Mouse (Mus musculus) forebrain, embryonic 14.5 days (tissue): ENCODE measurements around the gene Eid3. TPM values are rescaled to one million over a fixed set of nuclear protein-coding genes. Genes with fewer than 3 reads are reported as not detected.

Experiments used
- ATAC-seq: fragments of 200-750 bp; cut with Nextera tagmentation; 2 replicates; pipeline ENCODE4 v1.8.0; 2017; ENCODE audit warnings: mild to moderate bottlenecking, moderate library complexity
- DNase-seq: peaks from one replicate; pipeline ENCODE4 v3.0.0-alpha.2; 2015; ENCODE audit warnings: low spot score
- H3K27ac ChIP-seq: fragments of 300-500 bp; sonication (generic); 2 replicates; pipeline ENCODE4 v1.5.1; 2014; ENCODE audit warnings: low read depth, mild to moderate bottlenecking, control low read depth, low read length, moderate library complexity
- H3K27me3 ChIP-seq: fragments of 300-500 bp; sonication (generic); replicated peaks from 2 replicates; pipeline ENCODE4 v1.6.1; 2014; ENCODE audit warnings: low read length, control low read depth, mixed read lengths; ENCODE audit not compliant: control insufficient read depth, insufficient read depth
- H3K36me3 ChIP-seq: fragments of 300-500 bp; sonication (generic); 2 replicates; pipeline ENCODE4 v1.6.1; 2014; ENCODE audit warnings: low read length, control low read depth; ENCODE audit not compliant: control insufficient read depth, insufficient read depth
- H3K4me1 ChIP-seq: fragments of 300-500 bp; sonication (generic); 2 replicates; pipeline ENCODE4 v1.6.1; 2014; ENCODE audit warnings: antibody characterized with exemption, low read length, control low read depth; ENCODE audit not compliant: control insufficient read depth, insufficient read depth
- H3K4me2 ChIP-seq: fragments of 300-500 bp; sonication (generic); 2 replicates; pipeline ENCODE4 v1.6.1; 2014; ENCODE audit warnings: mild to moderate bottlenecking, control low read depth, low read length
- H3K4me3 ChIP-seq: fragments of 300-500 bp; sonication (generic); 2 replicates; pipeline ENCODE4 v1.5.1; 2014; ENCODE audit warnings: low read depth, low read length, control low read depth
- H3K9ac ChIP-seq: fragments of 300-500 bp; sonication (generic); 2 replicates; pipeline ENCODE4 v1.6.1; 2014; ENCODE audit warnings: mild to moderate bottlenecking, low read length, control low read depth, moderate library complexity
- H3K9me3 ChIP-seq: fragments of 300-500 bp; sonication (generic); replicated peaks from 2 replicates; pipeline ENCODE4 v1.6.1; 2016; ENCODE audit warnings: low read length, control low read depth, mixed read lengths; ENCODE audit not compliant: control insufficient read depth
- WGBS: fragments of 180-500 bp; shearing (Covaris S2); extraction: QIAGEN DNeasy Blood & Tissue Kit; methylation state at CpG from one replicate; pipeline ENCODE4 v1.1.7; 2014; 5-methylcytosine and 5-hydroxymethylcytosine counted together
- polyA plus RNA-seq: library from polyadenylated mRNA; unstranded; fragments of >200 nt; fragmentation: Nextera tagmentation; extraction: Ambion mirVana; gene quantifications from 2 replicates; pipeline ENCODE4 v1.2.1, GENCODE M21; 2014

Eid3 gene
- polyA plus RNA-seq, 1 experiment from 2014 or later, result 0.27 TPM

GRCm38 (mm10) chr10:82910198-82910597, 43.8 kb downstream of the Eid3 start:
- Histone ChIP-seq H3K9ac (no peak overlapping the region), H3K4me2 (no peak overlapping the region), H3K4me3 (no peak overlapping the region), H3K27me3 (no peaks in the 10 kb centered on the region), H3K4me1 (no peaks in the 10 kb centered on the region), H3K27ac (no peak overlapping the region), H3K36me3 (no peaks in the 10 kb centered on the region), H3K9me3 (no peaks in the 10 kb centered on the region)
- no peak for ATAC-seq
- WGBS, result 76% methylated on average over 3 of the region's 3 CpGs
- DNase-seq, result no peak

DNA sequence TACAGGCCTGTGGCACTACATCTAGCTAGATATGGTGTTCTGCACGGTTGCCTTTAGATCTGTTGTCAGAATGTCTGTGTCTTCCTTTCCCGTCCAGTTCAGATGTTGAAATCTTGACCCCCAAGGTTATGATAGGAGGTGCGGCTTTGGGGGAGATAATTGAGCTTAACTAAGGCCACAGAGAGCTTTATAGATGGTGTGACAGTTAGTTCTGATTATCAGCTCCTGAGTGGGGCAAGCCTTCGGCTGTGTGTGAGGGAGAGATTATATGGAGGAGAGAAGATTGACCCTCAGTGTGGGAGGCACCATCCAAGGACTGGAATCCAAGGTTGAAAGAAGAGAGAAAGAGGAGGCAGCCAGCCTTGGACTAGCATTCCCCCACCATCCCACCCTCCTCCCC, 46.8 kb downstream of the Eid3 start:
- no peak overlapping the region for H3K27ac ChIP-seq
- no peaks in the 10 kb centered on the region for H3K36me3 ChIP-seq
- no peak overlapping the region for H3K4me3 ChIP-seq
- no peak for DNase-seq
- no peaks in the 10 kb centered on the region for H3K4me1 ChIP-seq
- 90% methylated on average over 4 of the region's 4 CpGs for WGBS
- no peak overlapping the region for H3K4me2 ChIP-seq
- no peak overlapping the region for H3K9ac ChIP-seq
- no peaks in the 10 kb centered on the region for H3K9me3 ChIP-seq
- ATAC-seq, result no peak
- H3K27me3 ChIP-seq, result no peaks in the 10 kb centered on the region

DNA sequence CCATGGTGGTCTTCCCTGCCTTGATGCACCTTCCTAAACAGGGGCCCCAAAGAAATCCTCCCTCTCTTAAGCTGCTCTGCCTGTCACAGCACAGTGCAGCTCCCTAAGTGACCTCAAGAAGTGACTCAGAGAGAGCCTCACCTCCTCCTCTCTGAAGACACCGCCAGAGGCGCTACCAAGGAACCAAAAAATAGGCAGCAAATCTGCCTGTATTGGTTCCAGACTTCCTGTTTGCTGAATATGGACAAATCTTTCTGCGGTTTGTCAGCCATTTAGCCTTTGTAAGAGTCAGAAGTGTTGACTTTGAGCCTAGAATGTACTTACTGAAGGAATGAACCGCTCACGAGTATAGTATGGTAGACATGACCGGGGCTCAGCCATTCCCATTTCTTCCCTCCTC, 47.3 kb downstream of the Eid3 start:
- H3K4me2 ChIP-seq, result no peak overlapping the region
- no peaks in the 10 kb centered on the region for H3K27me3 ChIP-seq
- ATAC-seq, result no peak
- 90% methylated on average over 6 of the region's 6 CpGs for WGBS
- H3K36me3 ChIP-seq, result no peaks in the 10 kb centered on the region
- H3K27ac ChIP-seq, result no peak overlapping the region
- H3K9me3 ChIP-seq, result no peaks in the 10 kb centered on the region
- H3K4me3 ChIP-seq, result no peak overlapping the region
- no peak for DNase-seq
- H3K9ac ChIP-seq, result no peak overlapping the region
- no peaks in the 10 kb centered on the region for H3K4me1 ChIP-seq

Other genes with a start within 250 kb of the Eid3 start
- gene 1190007I07Rik, start 243.4 kb upstream of the Eid3 start, polyA plus RNA-seq, result 34.4 and 35.7 TPM in 2 replicates
- gene Tdg, start 236.8 kb upstream of the Eid3 start, polyA plus RNA-seq, result 226 and 231 TPM in 2 replicates
- 2.6 and 4.0 TPM in 2 replicates for gene Glt8d2, start 176.0 kb upstream of the Eid3 start, polyA plus RNA-seq
- 38.3 and 48.4 TPM in 2 replicates for gene Hcfc2, start 170.5 kb upstream of the Eid3 start, polyA plus RNA-seq
- 69.1 and 70.7 TPM in 2 replicates for gene Nfyb, start 102.5 kb upstream of the Eid3 start, polyA plus RNA-seq
- 157 and 169 TPM in 2 replicates for gene Txnrd1, start 32.7 kb upstream of the Eid3 start, polyA plus RNA-seq
- gene Chst11, start 118.9 kb downstream of the Eid3 start, polyA plus RNA-seq, result 4.0 and 4.2 TPM in 2 replicates